Mouse (Mus musculus) embryonic stem cell, embryonic (primary cell): Measurements from ENCODE around the gene Rai1.

Experiments used
- CTCF ChIA-PET, 4 experiments: fragments of 300-600 bp in 2 of 4; fragments of 350-600 bp in 2 of 4; sonication (Branson Sonifier 250); formaldehyde crosslinking; loops; one replicate each; lab custom pipeline; 2022; ENCODE audit warnings: inconsistent platforms in 2 of 4; lab: Charles Lee
- POLR2A ChIA-PET, 4 experiments: fragments of 300-600 bp in 2 of 4; fragments of 350-600 bp in 2 of 4; sonication (Branson Sonifier 250); formaldehyde crosslinking; loops; one replicate each; lab custom pipeline; 2022; ENCODE audit warnings: antibody characterized with exemption in 4 of 4, inconsistent platforms in 1 of 4; lab: Charles Lee

Rai1 gene

DNA sequence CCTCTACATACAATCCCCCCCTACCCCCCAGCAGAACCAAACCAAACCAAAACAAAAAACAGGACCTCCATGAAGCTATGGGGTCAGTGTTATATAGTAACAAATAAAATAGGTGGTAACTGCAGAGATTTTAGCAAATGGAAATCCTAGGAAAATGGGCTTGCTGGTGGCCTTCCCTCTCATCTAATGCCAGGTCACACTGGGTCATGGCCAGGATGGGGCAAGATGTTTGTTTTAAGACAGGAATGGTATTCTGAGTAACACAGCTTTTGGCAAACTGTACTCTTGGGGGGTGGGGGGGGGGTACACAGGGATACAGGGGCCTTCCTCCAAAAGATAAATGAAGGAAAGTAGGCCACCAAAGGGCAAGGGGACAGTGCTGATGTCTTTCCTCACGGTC, 57.7 kb downstream of the Rai1 start:
- POLR2A ChIA-PET = interaction anchor here in 3 of 4 experiments (0.6 to 4.7 kb wide), 13 partner anchors 11 to 57 kb away, joined by 3 to 55 read pairs (median 8); no protein-coding TSS in a partner anchor
- CTCF ChIA-PET = interaction anchor here in 1 of 4 experiments (1.5 kb wide), 1 partner anchor 37 kb away, joined by 3 read pairs; no protein-coding TSS in a partner anchor

GRCm38 (mm10) chr11:60163362-60163761, 58.5 kb downstream of the Rai1 start:
- ChIA-PET POLR2A (interaction anchor here in 2 of 4 experiments (1.1 to 4.7 kb wide), 4 partner anchors 11 to 48 kb away, joined by 3 to 55 read pairs (median 12); no protein-coding TSS in a partner anchor), CTCF (interaction anchor here in 1 of 4 experiments (1.5 kb wide), 1 partner anchor 37 kb away, joined by 3 read pairs; no protein-coding TSS in a partner anchor)

- CTCF ChIA-PET = no interaction called here
- POLR2A ChIA-PET = interaction anchor here in 2 of 4 experiments (0.7 to 4.7 kb wide), 7 partner anchors 10 to 442 kb away, joined by 3 to 55 read pairs (median 3); no protein-coding TSS in a partner anchor
Observed at GRCm38 (mm10) chr11:60164450-60164849, 59.6 kb downstream of the Rai1 start.

DNA sequence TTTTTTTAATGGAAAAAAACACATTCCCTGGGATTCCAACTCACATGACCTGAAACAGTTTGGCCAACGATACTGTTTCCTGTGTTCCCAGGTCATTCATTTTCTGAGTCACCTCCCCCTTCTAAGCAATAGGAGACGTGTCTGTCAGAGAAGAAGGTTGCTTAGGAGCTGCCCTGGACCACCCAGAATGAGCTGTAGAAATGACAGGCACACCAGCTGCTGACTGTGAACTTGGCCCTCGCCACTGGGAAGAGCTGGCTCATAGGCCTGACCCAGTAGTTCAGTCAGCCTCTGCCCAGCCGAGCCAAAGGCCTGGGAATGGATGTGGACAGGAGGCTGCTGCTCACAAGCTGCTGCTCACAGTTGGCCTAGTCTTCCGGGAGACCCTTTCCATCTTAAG, 60.3 kb downstream of the Rai1 start:
- CTCF ChIA-PET = no interaction called here
- POLR2A ChIA-PET = interaction anchor here in 2 of 4 experiments (1.1 to 3.0 kb wide), 3 partner anchors 11 to 24 kb away, joined by 3 to 18 read pairs (median 3); no protein-coding TSS in a partner anchor

- ChIA-PET POLR2A (interaction anchor here in 3 of 4 experiments (0.6 to 1.4 kb wide), 12 partner anchors 10 to 359 kb away, joined by 3 to 6 read pairs (median 4); partner anchors contain the start of gene Flcn (in 1 of the 3)), CTCF (interaction anchor here in 3 of 4 experiments (0.5 to 1.6 kb wide), 6 partner anchors 27 to 139 kb away, joined by 3 to 5 read pairs (median 4); partner anchors contain the start of gene Rai1 (in 1 of the 3))
Observed at GRCm38 (mm10) chr11:60168780-60169179, 64.0 kb downstream of the Rai1 start.

- POLR2A ChIA-PET = interaction anchor here in 3 of 4 experiments (0.7 to 7.5 kb wide), 12 partner anchors 9 to 365 kb away, joined by 3 to 80 read pairs (median 4); partner anchors contain the start of gene Rai1 (in 1 of the 3)
- CTCF ChIA-PET = interaction anchor here in 1 of 4 experiments (0.7 kb wide), 1 partner anchor 28 kb away, joined by 3 read pairs; no protein-coding TSS in a partner anchor
Observed at GRCm38 (mm10) chr11:60172074-60172473, 67.3 kb downstream of the Rai1 start.

DNA sequence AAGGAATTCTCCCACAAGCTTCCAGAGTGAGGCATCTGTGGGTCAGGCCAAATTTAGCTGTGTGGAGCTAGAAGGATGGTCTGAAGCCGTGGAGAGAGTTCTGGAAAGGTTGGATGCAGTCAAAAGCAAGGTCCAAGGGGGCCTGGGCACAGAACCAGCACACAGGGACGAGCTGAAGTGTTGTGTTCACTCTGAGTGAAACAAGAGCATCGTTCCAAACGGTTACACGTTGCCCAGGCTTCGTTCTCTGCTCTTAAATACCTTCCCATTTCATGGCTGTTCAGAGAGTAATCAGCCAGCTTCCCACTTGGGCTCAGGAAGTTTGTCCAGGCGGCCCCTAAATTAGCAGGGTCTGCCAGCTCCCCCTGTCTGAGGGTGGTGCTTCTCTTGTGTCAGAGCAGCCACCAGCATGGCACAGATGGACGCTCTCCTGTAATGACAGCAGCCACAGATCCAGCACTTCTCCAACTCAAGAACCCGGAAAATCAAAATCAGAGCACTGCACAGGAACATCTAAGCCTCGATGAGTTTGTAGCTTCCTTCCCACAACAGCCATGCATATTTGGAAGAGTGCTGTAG, 68.9 kb downstream of the Rai1 start:
- ChIA-PET POLR2A (interaction anchor here in 2 of 4 experiments (0.8 to 7.5 kb wide), 9 partner anchors 12 to 119 kb away, joined by 3 to 80 read pairs (median 7); no protein-coding TSS in a partner anchor), CTCF (no interaction called here)

DNA sequence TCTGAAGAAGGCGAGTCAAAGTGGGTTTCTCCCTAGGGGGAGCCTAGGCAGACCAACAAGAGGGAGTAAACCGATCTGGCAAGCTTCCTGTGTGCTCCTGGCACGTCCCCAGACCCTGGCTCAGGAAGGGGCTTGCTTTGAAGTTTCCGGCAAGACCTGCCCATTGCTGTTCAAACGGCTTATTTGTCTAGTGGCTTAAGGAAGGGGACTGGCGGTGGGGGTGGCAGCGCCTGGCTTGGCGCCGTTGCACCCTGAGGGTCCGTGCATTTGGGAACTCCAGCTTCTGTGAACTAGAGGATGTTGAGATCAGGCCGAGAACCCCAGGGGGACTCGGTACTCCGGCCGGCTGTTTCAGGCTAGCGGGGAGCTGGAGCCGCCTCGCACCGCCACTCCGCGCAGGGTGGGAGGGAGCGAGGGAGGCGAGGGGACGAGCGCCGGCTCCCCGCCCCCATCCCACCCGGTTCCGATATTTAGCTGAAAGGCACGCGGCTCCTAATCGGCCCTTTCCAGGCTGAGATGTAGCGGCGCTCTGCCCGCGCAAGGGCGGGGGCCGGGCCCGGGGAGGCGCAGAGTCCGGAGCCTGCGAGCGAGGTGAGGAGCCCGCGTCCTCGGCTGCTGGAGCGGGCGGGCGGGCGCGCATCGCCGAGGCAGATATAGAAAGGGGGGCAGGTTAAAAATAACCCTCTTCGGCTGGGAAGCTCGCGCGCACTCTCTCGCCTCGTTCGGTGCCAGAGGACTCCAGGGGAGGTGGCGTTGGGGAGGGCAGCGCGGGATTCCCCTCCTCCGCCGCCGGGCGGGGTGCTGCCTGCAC, 70.8 kb downstream of the Rai1 start:
- ChIA-PET POLR2A (interaction anchor here (0.6 to 7.5 kb wide), 46 partner anchors 9 to 999 kb away, joined by 3 to 80 read pairs (median 4); partner anchors contain the start of genes Gid4 (in 2 of the 4), Rai1 (in 2 of the 4), Atpaf2 (in 1 of the 4) and Drc3 (in 1 of the 4)), CTCF (interaction anchor here in 3 of 4 experiments (0.5 to 1.4 kb wide), 7 partner anchors 13 to 873 kb away, joined by 3 to 7 read pairs (median 4); partner anchors contain the start of gene Rai1 (in 1 of the 3))

DNA sequence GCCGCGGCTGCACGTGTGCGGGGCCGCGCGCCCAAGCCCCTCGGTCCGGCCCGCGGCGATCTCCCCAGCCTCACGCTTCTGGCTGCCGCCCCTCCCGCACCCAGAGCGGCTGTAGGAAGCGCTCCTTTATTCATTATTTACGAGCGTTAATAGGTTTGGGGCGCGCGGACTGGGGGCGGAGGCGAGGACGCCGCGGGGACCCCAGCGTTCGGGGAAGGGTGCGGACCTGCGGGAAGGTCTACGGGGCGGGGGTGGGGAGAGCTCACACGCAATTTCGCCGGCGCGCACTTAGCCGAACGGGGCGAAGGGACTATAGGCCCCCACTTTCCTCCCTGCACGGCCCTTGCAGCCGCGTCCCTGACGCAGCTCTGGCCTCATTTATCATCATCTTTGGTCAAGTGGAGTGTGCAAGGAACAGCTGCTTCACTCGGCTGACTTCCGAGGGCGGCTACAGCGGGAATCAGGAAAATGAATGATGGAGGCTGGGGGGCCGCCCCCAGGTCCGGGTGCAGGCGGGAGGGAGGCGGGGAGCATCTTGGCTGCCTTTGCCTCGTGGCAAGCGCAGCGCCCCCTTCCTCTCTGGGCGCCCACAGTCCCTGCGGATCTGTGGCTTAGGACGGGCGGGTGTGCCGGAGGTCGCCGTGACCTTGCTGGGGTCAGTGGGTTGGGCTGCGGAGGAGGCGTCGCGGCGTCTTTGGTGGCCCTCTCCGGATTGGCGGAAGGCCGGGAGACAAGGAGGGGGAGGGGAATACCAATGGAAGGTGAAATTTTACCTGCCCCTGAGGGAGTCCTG, 71.6 kb downstream of the Rai1 start:
- CTCF ChIA-PET = interaction anchor here in 3 of 4 experiments (1.3 to 1.4 kb wide), 4 partner anchors 12 to 62 kb away, joined by 3 to 5 read pairs (median 4); no protein-coding TSS in a partner anchor
- POLR2A ChIA-PET = interaction anchor here (0.6 to 7.5 kb wide), 48 partner anchors 10 to 999 kb away, joined by 3 to 80 read pairs (median 4); partner anchors contain the start of genes Atpaf2 (in 2 of the 4), Gid4 (in 2 of the 4), Rai1 (in 2 of the 4) and Rasd1 (in 2 of the 4)

GRCm38 (mm10) chr11:60176975-60177657, 72.3 kb downstream of the Rai1 start:
- ChIA-PET CTCF (interaction anchor here in 3 of 4 experiments (0.5 to 2.0 kb wide), 7 partner anchors 18 to 123 kb away, joined by 3 to 7 read pairs (median 3); partner anchors contain the start of gene Rai1 (in 1 of the 3)), POLR2A (interaction anchor here (0.6 to 7.5 kb wide), 29 partner anchors 10 to 242 kb away, joined by 3 to 80 read pairs (median 4); partner anchors contain the start of genes Rai1 (in 2 of the 4), Atpaf2 (in 1 of the 4), Drc3 (in 1 of the 4) and Rasd1 (in 1 of the 4))

DNA sequence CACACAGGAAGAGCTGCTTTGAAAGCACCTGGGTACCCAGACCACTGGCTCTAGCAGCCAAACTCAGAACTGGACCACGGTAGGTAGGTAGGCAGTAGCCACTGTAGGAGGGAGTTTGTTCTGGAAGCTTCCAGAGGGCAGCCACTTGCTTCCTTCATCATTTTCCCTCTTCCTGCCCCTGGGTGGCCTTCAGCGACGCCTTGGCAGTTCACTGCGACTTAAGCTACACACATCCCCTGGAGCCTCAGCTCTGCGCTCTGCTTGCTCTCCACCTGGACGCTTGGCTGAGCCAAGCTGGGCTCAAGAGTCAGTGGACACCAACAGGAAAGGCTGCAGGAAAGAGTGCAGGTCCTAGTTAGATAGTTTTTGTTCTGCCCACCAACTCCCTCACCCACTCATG, 73.2 kb downstream of the Rai1 start:
- POLR2A ChIA-PET = interaction anchor here (0.6 to 7.5 kb wide), 34 partner anchors 9 to 262 kb away, joined by 3 to 80 read pairs (median 4); partner anchors contain the start of genes Rai1 (in 1 of the 4), Rasd1 (in 1 of the 4) and Srebf1 (in 1 of the 4)

DNA sequence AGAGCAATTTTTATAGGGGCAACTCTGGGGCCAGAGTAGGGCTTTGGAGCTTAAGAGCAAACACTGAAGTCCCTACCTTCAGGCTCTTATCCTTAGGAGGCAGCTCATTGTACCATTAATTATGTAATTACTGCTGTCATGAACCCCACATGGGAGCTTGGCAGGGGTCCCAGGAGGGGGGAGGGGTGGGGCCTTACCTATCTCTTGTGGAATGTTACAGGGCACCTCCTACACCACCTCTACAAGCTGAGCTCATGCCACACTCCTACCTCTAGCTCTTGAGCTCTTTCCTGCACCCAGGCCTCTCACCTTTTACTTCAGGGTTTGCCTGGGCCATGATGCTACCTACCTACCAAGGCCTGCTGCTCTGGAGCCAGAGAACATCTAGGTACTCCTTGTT, 73.7 kb downstream of the Rai1 start:
- CTCF ChIA-PET = interaction anchor here in 2 of 4 experiments (0.7 to 2.0 kb wide), 7 partner anchors 9 to 74 kb away, joined by 3 to 7 read pairs (median 3); partner anchors contain the start of gene Rai1 (in 2 of the 2)
- POLR2A ChIA-PET = interaction anchor here (0.6 to 7.5 kb wide), 31 partner anchors 8 to 262 kb away, joined by 3 to 80 read pairs (median 4); partner anchors contain the start of gene Srebf1 (in 1 of the 4)

More for the DNA sequence above, 73.2 kb downstream of the Rai1 start:
- CTCF ChIA-PET = interaction anchor here in 3 of 4 experiments (0.9 to 2.0 kb wide), 8 partner anchors 10 to 122 kb away, joined by 3 to 7 read pairs (median 4); partner anchors contain the start of gene Rai1 (in 2 of the 3)

- ChIA-PET CTCF (interaction anchor here in 3 of 4 experiments (0.5 to 1.5 kb wide), 6 partner anchors 13 to 1949 kb away, joined by 3 to 5 read pairs (median 4); no protein-coding TSS in a partner anchor), POLR2A (interaction anchor here in 3 of 4 experiments (0.6 to 2.7 kb wide), 11 partner anchors 9 to 247 kb away, joined by 3 to 16 read pairs (median 3); partner anchors contain the start of gene Rai1 (in 1 of the 3))
Observed at GRCm38 (mm10) chr11:60182116-60182670, 77.4 kb downstream of the Rai1 start.

- ChIA-PET CTCF (interaction anchor here in 3 of 4 experiments (0.6 to 1.5 kb wide), 5 partner anchors 12 to 110 kb away, joined by 3 to 6 read pairs (median 5); no protein-coding TSS in a partner anchor), POLR2A (interaction anchor here in 3 of 4 experiments (0.6 to 2.7 kb wide), 9 partner anchors 9 to 248 kb away, joined by 3 to 16 read pairs (median 3); partner anchors contain the start of gene Rai1 (in 1 of the 3))
Observed at GRCm38 (mm10) chr11:60182741-60183140, 77.9 kb downstream of the Rai1 start.
